Mouse (Mus musculus) skeletal muscle tissue, adult 2 months (tissue): ENCODE results near the gene Lgsn.

Source experiments
- DNase-seq: peaks from one replicate; pipeline ENCODE4 v3.0.0-alpha.2; 2012; ENCODE audit warnings: low read depth, low spot score

Lgsn gene

DNA sequence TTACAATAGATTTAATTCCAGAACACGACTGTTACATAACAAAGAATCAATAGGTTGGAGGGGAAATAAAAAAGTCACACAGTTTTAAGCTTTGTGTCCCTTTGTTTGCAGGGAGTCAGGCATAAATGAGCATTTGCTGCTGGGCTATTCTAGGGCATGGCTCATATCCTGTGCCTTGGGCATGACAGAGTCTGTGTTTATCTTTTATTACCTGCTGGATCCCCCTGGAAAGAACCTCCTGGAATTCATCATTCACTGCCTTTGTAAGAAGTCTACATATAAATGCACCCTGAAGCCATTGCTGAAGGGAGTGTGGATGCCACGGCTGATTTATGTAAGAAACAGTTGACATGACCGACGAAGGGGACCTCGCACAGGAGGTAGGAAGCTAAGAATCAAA lies at the start of gene Lgsn:
Gene Lgsn, plus strand, starts transcription at position 301 of the 400 bp plus-strand sequence.
- no peak for DNase-seq

GRCm38 (mm10) chr1:31138387-31138786 lies 37.8 kb upstream of the Lgsn start:
- DNase-seq, result no peak

DNA sequence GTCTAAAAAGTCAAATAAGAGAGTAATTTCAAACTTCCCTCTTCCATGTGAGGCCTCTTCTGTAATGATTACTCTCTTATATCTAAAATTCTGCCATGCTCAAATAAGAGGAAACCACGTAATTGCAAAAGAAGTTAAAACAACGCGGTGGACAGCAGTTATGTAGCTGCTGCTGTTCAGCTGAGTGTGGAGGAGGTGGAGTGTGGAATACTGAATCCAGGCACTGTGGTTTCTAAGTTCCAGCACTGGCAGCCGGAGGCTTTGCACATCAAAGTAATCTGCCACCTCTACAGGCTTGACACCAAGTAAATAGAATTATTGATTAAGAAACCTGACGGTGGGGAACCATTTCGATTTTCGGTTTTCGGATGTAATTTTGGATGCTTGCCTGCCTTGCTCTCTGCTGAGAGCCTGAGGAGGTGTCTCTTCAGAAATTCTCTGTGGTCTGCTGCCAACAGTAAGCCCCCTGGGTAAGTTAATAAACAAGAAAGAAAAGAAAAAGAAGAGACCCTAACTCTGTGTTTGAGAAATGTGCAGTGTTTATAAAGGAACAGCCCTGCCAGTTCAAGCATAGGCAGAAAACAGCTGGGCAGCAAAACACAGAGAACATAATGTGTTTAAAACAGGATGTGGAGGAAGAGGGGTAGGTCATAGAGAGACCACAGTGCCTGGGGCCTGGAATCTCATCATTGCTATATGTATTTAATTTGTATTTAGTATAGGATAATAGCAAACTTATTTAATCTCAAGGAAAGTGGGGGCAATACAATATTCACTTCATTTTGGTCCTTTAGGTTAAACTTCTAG lies 33.7 kb upstream of the Lgsn start:
- DNase-seq, result no peak

- no peak for DNase-seq
Measured at GRCm38 (mm10) chr1:31143571-31143970, 32.6 kb upstream of the Lgsn start.

DNA sequence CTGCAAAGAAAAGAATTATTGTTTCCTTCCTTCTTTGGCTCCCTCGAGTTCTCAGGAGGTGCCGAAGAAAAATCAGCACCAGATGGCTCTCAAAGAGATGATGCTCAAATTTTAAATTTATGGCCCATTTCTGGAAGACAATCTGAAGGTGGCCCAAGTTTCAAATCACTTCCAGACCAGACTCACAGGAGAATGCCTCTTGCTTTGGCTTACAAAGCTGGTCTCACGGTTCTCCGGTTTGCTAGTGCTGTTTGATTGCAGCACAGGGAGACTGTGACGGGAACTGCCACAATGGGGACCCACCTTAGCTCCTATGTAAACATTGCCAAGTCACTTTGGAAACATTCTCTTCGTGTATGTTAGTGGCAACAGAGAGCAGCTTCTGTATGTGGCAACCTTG lies 26.5 kb upstream of the Lgsn start:
- DNase-seq, result peak; percentile 21

DNA sequence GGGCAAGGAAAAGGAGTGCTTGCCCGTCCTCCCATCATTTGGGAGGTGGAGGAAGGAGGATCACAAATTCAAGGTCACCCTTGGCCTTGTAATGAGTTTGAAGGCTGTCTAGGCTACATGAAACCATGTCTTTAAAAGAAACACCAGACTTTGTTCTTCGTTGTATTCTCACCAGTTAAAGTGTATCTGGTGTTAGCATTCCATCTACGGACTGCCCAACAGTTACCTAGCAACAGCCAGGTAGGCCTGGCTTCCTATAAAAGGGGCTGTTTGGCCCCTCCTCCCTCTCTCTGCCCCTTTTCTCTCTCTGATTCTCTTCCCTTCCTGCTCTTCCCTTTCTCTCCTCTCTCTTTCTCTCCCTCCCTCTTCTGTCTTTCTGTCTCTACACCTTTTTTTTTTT lies 25.7 kb upstream of the Lgsn start:
- no peak for DNase-seq

- DNase-seq, result no peak
Measured at GRCm38 (mm10) chr1:31152799-31153426, 23.3 kb upstream of the Lgsn start.

- DNase-seq, result peak; percentile 57
Measured at GRCm38 (mm10) chr1:31153793-31154349, 22.3 kb upstream of the Lgsn start.

DNA sequence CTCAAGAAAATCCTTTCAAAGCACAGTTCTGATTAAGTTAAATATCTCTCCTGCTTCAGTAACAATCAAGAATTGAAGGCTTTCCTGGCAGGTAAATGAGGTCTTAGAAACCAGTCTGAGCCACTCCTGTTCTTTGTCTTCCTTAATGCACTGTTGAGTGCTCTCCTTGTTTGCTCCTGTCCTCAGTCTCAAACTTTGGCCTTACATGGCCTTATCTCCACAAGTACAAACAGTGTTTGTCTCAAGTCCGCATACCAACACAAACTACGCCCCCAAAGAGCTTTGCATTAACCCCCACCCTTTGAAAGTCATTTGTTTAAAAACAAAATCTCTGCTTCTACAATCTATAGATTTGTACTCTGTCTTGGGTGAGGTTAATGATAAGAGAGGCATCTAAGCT lies 20.0 kb upstream of the Lgsn start:
- DNase-seq, result no peak

DNA sequence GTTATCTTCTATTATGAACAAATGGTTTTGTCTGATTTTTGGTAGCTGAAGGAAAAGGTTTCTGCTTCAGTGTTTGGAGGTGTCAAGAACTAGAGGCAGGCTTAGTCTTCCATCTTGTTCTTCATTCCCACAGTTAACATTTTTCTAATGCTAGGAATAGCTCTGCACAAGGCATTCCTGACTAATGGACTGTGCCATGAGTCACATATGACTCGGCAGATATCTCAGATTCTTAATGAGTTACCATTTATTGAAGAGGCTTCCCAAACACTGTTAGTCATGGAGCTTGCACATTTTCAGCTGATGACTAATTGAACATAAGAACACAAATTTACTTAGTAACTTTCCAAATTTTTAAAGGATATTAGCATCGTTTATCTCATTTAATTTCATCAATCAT lies 19.3 kb upstream of the Lgsn start:
- no peak for DNase-seq

- no peak for DNase-seq
Measured at GRCm38 (mm10) chr1:31164527-31165189, 11.5 kb upstream of the Lgsn start.

GRCm38 (mm10) chr1:31165326-31166121 lies 10.7 kb upstream of the Lgsn start:
- no peak for DNase-seq

GRCm38 (mm10) chr1:31175401-31175800 lies 800 bp upstream of the Lgsn start:
- no peak for DNase-seq

DNA sequence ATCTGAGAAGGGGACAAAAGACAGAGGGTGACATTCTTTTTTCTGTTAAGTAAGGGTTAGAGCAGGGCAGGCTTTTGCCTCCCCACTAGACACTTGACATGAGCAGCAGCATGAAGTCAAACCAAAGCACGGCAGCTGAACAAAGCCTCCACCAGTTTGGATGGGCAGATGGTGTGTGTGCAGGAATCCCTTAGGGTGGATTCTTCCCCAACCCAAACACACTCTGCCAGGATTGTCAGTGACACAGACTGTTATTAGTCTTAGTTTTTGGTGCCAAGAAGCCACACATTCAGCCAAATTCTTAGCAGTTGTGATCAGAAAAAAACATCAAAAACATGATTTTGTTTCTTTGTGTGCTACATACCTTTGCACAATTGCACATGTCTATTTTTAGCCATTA lies 2.1 kb downstream of the Lgsn start:
- no peak for DNase-seq

DNA sequence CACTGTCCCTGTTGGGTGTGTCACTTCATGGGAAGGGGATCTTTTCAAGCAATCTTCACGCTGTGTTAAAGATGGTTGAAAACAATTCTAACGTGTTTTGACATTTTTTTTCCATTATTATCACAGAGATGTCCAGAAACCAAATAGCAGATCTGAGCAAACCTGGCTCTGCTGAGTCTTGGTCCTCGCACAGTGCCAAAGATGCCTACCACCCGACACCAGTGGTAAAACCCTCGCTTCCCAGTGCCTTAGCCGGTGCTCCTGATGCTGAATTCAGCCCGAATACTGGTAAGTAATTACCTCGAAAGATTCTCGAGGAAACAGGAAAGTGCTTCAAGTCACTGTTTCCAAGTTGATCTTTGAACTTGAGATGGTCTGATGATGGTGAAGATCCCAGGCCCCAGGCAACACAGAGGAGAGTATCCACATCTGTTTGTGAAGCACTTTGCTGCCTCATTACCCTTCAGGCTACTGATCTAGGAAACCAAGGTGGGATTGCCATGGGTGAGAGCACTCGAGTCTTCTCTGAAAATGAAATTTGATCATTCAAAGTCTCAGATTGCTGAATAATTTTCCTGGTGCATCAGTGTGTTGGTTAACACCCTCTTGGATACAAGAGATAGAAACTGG lies 14.2 kb downstream of the Lgsn start:
- DNase-seq, result no peak

GRCm38 (mm10) chr1:31195633-31196032 lies 19.4 kb downstream of the Lgsn start:
- no peak for DNase-seq

DNA sequence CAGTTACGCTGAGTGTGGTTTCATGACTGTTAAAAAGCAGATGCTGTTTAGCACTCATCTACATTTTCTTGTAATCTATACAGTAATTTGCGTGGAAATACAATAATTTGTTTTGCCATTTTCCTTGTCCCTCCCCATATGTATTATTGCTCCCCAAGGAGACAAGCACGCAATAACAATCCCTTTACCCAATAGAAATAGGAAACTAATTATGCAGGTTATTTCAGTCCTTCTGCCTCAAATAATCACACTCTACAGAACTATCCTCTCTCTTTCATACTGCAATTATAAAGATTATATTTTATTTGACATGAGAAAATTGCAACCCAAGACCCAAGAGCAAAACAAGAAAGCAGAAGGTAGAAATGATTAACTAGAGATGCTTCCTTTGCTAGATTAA lies 20.8 kb downstream of the Lgsn start:
- DNase-seq, result no peak

GRCm38 (mm10) chr1:31203771-31204170 lies 27.6 kb downstream of the Lgsn start:
- no peak for DNase-seq

- no peak for DNase-seq
Measured at GRCm38 (mm10) chr1:31205346-31205745, 29.1 kb downstream of the Lgsn start.

DNA sequence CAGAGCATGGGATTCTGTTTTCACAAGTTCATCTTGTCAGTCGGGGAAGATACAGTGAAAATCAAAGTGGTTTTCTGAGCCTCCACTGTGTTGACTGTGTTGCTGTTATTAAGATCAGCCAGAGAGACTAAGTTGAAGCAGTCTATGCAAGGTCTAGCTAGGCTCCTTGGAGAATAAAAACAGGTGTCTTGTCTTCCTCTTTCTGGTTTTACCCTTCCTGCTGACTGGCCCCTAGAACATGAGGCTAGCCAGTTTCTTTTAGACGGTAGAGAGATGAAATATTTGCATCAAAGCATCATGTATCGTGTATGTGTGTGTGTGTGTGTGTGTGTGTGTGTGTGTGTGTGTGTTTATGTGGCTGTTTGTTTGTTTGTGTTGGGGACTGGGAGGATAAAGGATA lies 29.6 kb downstream of the Lgsn start:
- DNase-seq, result no peak

- DNase-seq, result peak; percentile 6
Measured at GRCm38 (mm10) chr1:31210144-31210543, 33.9 kb downstream of the Lgsn start.
